Mouse (Mus musculus) lung, postnatal 10 days (tissue): ENCODE data around the gene Inf2.

Experiments used
- DNase-seq: peaks from one replicate; pipeline ENCODE4 v3.0.0; 2021

The Inf2 gene

GRCm38 (mm10) chr12:112588426-112589256, at the start of gene Inf2:
Gene Inf2, plus strand, starts transcription at chr12:112588784.
- peak; percentile 86 for DNase-seq

DNA sequence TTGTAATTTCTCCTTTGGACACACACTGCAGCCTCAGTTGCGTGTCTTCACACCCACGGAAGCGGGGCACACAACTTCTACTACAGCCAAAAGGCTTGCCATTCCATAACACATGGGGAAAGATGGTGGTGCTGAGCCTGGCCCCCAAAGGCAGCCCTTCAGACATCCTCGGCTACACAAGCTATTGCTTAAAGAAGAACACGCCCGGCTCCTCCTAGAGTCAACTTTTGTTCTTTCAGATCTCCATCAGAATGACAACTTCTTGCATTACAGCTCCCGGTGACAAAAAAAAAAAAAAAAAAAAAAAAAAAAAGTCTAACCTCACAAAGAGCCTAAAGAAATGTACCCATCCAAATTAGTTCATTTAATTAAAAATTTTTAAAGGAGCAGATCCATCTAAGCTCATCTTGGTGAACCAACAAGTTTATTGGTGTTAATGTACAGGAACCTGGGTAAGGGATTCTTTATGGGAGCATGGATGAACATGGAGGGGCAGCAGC, 49.1 kb upstream of the Inf2 start:
- DNase-seq = no peak

- DNase-seq = no peak
These were observed 48.3 kb upstream of the Inf2 start for GRCm38 (mm10) chr12:112540321-112540720.

- no peak for DNase-seq
These were observed 47.0 kb upstream of the Inf2 start for GRCm38 (mm10) chr12:112541483-112542091.

DNA sequence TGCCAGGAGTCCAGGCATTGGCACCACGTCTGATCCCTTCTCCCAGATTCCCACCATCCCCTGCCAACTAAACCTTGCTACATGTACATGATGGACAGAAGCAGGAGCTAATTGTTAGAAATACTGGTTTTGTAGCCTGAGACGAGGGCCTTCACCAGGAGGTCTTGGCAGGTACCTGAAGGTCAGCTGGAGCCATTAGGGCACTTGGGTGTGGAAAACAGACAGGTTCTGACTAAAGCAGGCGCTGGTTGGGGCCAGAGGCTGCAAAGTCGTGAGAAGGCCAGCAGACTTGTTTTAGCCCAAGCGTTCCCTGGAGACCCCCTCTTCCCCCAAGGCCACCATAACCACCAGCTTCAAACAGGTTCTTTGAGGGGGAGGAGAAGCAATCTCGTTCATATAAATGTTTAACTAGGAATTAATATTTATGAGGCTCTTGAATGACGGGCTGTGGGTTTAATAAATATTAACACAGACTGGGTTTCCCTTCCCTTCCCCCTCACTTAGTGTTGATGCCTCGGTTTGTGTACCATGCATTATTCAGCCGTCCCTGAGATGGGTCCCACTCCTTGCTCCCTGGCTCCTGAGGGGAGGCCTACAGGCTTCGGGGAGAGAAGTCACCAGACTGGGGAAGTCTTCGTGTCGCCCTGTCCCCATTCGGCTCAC, 46.2 kb upstream of the Inf2 start:
- no peak for DNase-seq

DNA sequence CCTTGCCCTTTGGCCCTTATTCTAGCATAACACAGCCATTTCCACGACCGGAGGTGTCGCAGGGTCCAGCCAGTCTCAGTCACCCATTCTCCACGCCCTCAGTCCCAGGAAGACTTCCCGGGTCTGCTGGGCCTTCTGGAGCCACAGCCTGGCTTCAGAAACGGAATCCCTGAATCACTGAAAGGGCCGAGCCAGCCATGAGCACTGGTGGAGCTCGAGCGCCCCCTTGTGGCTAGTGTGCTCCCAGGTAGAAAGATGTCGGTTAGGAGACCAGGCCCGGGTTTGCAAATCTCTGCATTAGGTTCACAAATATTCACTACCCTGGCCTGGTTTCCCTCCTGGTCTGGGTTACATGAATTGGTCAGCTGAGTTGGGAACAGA, 45.7 kb upstream of the Inf2 start:
- DNase-seq = peak; percentile 89

DNA sequence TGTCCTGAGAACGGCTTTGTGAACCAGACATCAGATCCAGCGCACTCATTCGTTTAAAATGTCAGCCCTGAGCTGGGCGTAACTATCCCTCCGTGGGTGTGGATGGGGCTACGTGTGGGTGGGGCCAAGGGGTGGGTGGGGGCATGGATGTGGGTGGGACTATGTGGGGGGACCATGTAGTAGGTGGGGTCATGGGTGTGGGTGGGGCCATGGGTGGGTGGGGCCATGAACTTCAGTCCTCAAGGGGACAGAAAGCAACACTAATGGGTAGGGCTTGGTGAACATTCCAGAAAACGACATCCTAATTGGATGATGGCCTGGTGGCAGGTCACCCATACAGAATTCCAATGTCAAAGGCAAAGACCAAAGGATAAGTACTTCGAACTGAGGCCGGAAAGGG, 44.6 kb upstream of the Inf2 start:
- no peak for DNase-seq

DNA sequence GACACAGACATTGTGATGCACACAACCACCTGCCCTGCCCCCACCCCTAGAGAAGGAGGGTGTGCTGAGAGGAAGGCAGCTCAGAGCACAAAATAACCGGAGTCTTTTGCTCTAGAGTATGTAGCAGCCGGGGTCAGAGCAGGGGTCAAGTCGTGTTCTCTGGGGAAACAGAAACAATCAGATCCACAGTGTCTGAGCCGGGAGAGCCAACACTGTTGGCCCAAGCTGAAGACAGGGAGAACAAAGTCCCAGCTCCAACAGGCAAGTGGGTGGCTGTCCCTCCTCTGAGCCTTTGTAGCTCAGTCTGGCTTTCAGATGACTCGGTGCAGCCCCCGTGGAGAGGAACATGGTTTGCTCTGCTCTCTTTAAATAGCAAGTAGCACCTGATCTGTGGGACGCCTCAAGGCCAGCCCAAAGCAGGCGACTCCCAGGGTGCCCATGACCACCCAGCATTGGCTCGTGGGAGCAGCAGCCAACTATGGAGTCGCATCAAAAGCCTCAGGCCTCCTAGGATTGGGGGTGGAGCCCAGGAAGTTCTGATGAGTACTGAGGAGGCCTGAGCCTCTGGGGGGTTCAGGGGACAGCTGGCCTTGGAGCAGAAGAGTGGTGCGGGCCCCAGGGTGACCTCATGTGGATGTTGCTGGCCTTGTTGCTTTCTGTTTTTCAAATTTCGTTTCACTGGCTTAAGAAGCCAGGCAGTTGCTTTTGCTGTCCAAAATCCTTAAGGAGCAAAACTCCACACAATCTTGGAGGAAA, 43.5 kb upstream of the Inf2 start:
- no peak for DNase-seq

GRCm38 (mm10) chr12:112546110-112546509, 42.5 kb upstream of the Inf2 start:
- no peak for DNase-seq

DNA sequence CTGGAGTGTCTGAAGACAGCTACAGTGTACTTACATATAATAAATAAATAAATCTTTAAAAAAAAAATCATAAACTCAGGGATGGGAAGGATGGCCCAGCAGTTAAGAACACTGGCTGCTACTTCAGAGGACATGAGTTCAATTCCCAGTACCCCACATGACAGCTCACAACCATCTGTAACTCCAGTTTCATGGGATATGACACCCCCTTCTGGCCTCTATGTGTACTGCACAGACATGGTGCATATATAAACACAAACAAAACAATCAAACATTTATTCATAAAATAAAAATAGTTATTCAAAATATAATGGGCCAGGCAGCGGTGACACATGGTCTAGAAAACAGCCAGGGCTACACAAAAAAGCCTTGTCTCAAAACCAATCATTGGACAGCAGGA, 39.3 kb upstream of the Inf2 start:
- no peak for DNase-seq

- peak; percentile 90 for DNase-seq
These were observed 36.7 kb upstream of the Inf2 start for GRCm38 (mm10) chr12:112551861-112552375.

DNA sequence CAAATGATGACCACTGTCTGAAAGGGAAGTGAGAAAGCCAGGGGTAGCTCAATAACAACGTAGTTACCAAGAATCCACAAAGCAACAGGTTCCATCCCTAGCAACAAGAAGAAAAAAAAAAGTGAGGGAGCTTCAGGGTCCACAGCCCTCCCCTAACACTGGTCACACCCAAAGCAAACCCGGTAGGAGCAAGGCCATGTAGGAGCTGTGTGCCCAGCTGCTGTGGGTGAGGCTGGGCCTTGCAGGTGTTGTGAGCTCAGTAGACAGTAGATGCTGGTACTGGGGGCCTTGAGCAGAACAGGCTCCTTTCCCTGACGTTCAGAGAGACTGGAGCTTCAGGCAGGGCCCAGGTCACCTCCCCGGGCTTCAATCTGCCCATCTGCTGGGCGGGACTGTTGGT, 36.1 kb upstream of the Inf2 start:
- no peak for DNase-seq

GRCm38 (mm10) chr12:112554900-112555299, 33.7 kb upstream of the Inf2 start:
- DNase-seq = peak; percentile 49

- no peak for DNase-seq
These were observed 32.0 kb upstream of the Inf2 start for GRCm38 (mm10) chr12:112556531-112557060.

DNA sequence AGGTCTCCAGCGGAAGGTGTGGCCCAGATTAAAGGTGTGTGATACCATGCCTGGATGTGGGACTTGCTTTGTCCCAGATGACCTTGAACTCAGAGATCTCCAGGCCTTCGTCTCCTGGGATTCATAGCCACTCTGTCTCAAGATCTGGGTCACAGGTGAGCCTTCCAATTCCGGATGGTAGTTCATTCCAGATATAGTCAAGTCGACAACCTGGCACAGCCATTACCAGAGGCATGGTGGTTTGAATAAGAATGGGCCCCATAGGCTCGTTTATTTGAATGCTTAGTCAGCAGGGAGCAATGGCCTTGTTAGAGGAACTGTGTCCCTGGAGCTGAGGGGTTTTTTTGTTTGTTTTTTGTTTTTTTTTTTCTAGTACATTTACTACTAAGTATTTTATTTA, 31.4 kb upstream of the Inf2 start:
- DNase-seq = no peak

DNA sequence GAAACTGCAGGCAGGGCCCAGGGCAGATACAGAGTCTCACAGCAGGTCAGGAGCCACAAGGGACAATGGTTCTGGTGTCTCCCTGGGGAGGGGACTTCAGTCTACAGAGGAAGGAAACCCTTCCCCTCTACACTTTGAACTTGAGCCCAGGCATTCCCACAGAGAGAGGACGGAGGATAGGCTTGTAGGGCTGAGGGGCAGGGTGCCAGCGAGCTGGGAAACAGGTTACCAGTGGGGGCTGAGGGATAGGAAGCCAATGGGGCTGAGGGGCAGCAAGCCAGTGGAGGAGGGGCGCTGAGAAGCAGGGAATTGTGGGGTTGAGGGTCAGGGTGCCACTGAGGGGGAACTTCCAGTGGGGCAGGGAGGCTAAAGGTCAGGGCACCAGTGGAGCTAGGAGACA, 29.4 kb upstream of the Inf2 start:
- peak; percentile 42 for DNase-seq

GRCm38 (mm10) chr12:112559671-112560070, 28.9 kb upstream of the Inf2 start:
- DNase-seq = no peak

DNA sequence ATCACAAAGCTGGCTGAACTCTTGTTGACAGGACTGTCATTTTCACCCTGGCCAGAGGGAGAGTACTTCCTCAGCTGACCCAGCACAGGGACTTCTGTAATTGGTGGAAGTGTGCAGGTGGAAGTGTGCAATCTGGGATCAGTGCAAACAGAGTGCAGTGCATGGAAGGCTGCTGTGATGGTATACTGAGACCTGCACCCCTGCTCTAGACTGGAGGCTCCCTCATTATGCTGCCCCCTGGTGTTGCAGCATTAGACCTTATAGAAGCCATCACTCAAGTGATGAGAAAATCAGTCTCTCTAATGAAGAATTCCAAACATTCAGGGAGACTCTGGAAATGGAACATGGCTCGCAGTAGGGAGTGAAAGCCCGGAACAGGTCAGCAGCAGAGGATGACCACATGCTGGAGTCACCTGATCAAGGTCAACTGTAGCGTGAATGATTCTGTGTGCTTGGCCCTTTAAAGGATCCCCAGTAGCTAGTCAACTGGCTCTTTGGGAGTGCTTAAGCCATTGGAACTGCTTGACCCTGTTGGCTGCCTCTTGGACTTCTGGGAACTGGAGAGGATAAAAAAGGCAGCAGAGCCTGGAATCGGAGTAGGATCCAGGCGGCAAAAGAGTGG, 28.3 kb upstream of the Inf2 start:
- no peak for DNase-seq

- DNase-seq = no peak
These were observed 27.4 kb upstream of the Inf2 start for GRCm38 (mm10) chr12:112561163-112561562.

DNA sequence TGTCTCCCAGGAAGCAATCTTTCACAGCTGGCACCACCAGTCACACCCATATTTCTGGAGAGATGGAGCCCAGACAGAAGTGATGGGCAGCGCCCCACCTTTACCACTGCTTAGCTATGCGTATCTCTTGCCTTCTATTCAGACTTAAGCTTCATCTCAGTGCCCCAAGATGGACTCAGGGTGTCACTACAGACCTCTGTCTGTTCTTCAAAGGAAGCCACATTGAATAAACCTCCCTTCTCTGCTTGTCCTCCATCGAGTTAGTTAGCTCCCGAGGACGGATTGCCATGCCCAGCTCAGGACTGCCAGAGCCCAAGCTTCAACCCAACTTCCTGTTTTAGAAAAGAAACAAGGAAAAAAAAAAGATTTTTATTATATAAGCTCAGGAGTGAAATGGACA, 26.1 kb upstream of the Inf2 start:
- no peak for DNase-seq

DNA sequence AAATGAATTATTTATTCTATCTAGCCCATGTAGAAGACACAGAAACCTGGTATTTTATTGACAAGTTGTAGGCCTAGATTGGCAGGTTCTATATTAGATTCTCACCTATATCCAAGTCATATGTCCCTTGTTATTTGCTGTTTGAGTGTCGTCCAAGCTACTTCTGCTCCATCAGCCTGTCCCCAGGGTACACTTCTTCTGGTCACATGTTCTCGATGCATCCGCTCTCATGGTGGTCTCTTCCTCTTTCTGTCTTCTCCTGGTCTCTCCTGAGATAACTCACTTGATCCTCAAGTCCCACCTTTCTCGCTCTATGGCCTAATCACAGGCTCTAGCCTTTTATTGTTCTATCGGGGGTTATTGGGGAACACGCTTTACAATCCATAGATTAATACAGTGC, 25.6 kb upstream of the Inf2 start:
- DNase-seq = no peak

DNA sequence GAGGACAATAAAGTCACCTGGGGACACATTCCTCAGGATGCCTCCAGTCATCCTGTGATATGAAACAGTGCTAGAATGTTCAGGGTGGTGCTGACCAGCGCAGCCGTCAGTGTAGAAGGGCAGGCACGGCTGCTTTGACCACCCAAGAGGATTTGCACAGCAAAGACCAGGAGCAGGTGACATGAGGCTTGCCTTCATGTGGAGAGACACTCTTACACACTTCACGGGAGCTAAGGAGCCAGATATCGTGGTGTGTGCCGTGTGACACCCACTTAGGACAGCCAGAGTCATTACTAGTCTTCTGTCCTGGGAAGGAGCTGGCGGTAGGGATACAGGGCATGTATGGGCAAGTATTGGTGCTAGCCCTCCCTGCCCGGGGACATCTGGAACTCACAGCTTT, 18.4 kb upstream of the Inf2 start:
- no peak for DNase-seq
